Mouse (Mus musculus) heart, postnatal 0 days (tissue): ENCODE measurements around the gene Rapgef5. TPM values are rescaled to one million over a fixed set of nuclear protein-coding genes. Genes with fewer than 3 reads are reported as not detected.
A peak's percentile ranks its signal among the peaks of the same experiment; 100 is the strongest.

Experiments used
- ATAC-seq: fragments of 200-750 bp; cut with Nextera tagmentation; 2 replicates; pipeline ENCODE4 v1.8.0; 2017; ENCODE audit warnings: low read depth, moderate number of reproducible peaks, moderate library complexity; ENCODE audit not compliant: insufficient read depth
- DNase-seq: peaks from one replicate; pipeline ENCODE4 v3.0.0-alpha.2; 2016; ENCODE audit warnings: low spot score
- H3K27ac ChIP-seq: fragments of 300-500 bp; sonication (generic); 2 replicates; pipeline ENCODE4 v1.5.1; 2014; ENCODE audit warnings: low read depth, mild to moderate bottlenecking
- H3K27me3 ChIP-seq: fragments of 300-500 bp; sonication (generic); 2 replicates; pipeline ENCODE4 v1.6.1; 2014; ENCODE audit warnings: low read length, mixed read lengths; ENCODE audit not compliant: control insufficient read depth, insufficient read depth
- H3K36me3 ChIP-seq: fragments of 300-500 bp; sonication (generic); replicated peaks from 2 replicates; pipeline ENCODE4 v1.6.1; 2014; ENCODE audit warnings: low read length, mixed read lengths; ENCODE audit not compliant: control insufficient read depth, insufficient read depth
- H3K4me1 ChIP-seq: fragments of 300-500 bp; sonication (generic); 2 replicates; pipeline ENCODE4 v1.6.1; 2014; ENCODE audit warnings: antibody characterized with exemption; ENCODE audit not compliant: control insufficient read depth, insufficient read depth
- H3K4me2 ChIP-seq: fragments of 300-500 bp; sonication (generic); 2 replicates; pipeline ENCODE4 v1.6.1; 2014; ENCODE audit warnings: low read depth, mild to moderate bottlenecking, low read length, moderate library complexity
- H3K4me3 ChIP-seq: fragments of 300-500 bp; sonication (generic); 2 replicates; pipeline ENCODE4 v1.5.1; 2014; ENCODE audit warnings: low read depth, low read length
- H3K9ac ChIP-seq: fragments of 300-500 bp; sonication (generic); replicated peaks from 2 replicates; pipeline ENCODE4 v1.6.1; 2014; ENCODE audit warnings: low read depth, low read length, mixed read lengths
- H3K9me3 ChIP-seq: fragments of 300-500 bp; sonication (generic); replicated peaks from 2 replicates; pipeline ENCODE4 v1.6.1; 2016; ENCODE audit warnings: low read length; ENCODE audit not compliant: control insufficient read depth
- CTCF ChIP-seq: IDR thresholded peaks from 2 replicates; pipeline ENCODE4 v1.5.1; 2016; ENCODE audit warnings: antibody characterized with exemption, control low read depth, low read depth
- EP300 ChIP-seq: IDR thresholded peaks from 2 replicates; pipeline ENCODE4 v1.6.1; 2016; ENCODE audit warnings: antibody characterized with exemption, low read depth
- WGBS: fragments of 180-500 bp; shearing (Covaris S2); extraction: QIAGEN DNeasy Blood & Tissue Kit; methylation state at CpG from one replicate; pipeline ENCODE4 v1.1.7; 2014; 5-methylcytosine and 5-hydroxymethylcytosine counted together
- polyA plus RNA-seq: library from polyadenylated mRNA; unstranded; fragments of >200 nt; fragmentation: Nextera tagmentation; extraction: Ambion mirVana; gene quantifications from 2 replicates; pipeline ENCODE4 v1.2.1, GENCODE M21; 2015
- total RNA-seq: library from RNA; depleted of rRNA; stranded (reverse); fragments of >200 nt; gene quantifications from 2 replicates; pipeline ENCODE4 v1.2.3, GENCODE M21; 2014; ENCODE audit warnings: low replicate concordance

Gene Rapgef5
- total and polyA plus RNA-seq, 2 experiments from 2014 or later, result 11.1 to 30.8 TPM

DNA sequence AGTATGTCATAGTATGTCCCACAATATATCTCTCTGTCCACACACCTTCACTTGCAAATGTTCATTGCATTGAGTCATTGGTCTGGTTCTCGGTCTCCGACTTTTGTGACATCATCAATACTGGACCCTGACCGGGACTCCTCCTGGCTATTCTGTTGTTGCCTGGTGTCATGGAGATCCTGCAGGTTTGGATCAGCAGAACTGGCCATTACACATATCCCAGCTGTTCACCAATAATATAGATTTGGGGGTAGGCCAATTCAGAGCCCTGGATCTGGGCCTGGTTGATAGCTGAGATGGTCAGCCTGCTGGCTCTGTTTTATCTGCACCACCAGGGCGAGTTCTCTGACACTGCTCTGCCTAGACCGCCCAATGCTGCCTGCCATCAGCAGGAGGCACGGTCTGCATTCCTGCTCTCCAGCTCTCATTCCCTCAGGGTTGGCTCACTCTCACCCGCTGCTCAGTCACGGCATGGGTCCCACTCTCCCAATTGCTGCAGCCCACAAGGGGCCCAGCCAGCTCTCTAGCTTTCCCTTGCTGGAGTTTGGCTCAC lies 137.7 kb downstream of the Rapgef5 start:
- Histone ChIP-seq H3K36me3 (no peaks in the 10 kb centered on the region), H3K4me2 (no peak overlapping the region), H3K9ac (no peak overlapping the region), H3K9me3 (no peaks in the 10 kb centered on the region), H3K4me1 (peaks cover 4% of the 10 kb centered on the region; the same call in 1 of the 2 replicates), H3K27me3 (no peaks in the 10 kb centered on the region), H3K4me3 (no peak overlapping the region), H3K27ac (no peak overlapping the region)
- WGBS, result 55% methylated on average over 8 of the region's 8 CpGs
- TF ChIP-seq EP300 (no peak), CTCF (no peak)
- DNase-seq (no peak), ATAC-seq (peak; percentile 55; the same call in 1 of the 2 replicates)

DNA sequence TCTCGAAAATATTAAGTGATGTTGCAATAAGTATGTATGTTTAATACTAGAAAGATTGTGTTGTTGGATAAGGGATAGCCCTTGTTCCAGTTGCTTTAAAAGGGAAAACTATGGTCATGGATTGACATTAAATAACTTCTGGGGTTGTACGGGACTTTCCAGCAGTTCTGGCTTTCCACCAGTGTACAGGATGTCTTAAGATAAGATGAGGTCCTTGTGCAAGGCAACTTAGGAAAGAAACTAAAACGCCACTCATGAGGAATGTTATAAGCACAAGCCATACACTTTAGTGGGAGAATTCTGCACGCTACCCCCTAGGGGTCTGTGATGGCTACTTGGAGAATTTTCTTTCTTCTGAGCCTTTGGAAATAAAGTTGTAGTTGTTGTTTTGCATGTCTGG lies 140.7 kb downstream of the Rapgef5 start:
- Histone ChIP-seq H3K4me2 (peak overlapping the region; percentile 55), H3K36me3 (no peaks in the 10 kb centered on the region), H3K27me3 (no peaks in the 10 kb centered on the region), H3K27ac (peak overlapping the region; percentile 70), H3K4me3 (no peak overlapping the region), H3K9ac (no peak overlapping the region), H3K4me1 (peaks cover 6% of the 10 kb centered on the region), H3K9me3 (no peaks in the 10 kb centered on the region)
- no peak for TF ChIP-seq CTCF
- TF ChIP-seq EP300, result no peak
- ATAC-seq (0 out of 2 replicates have a peak, but pooled peaks have one; percentile 36), DNase-seq (no peak)
- 44% methylated on average over 4 of the region's 4 CpGs for WGBS

DNA sequence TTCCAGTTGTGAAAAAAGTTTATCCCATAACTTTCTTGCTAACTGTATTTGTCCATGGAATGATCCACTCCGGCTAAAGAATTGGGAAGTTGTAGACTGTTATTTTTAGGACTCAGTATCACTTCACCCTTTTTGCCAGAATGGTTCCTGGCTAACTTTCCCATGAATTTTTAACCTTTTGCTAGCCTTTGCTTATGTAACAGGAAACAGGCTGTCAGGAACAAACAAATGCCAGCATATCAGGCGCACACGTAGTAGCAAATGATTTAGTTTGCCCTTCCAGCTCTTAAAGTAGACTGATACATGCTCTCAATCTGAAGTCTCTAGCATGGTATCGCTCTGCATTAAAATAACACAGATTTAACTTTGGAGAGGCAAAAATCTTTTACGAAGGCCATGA lies 141.5 kb downstream of the Rapgef5 start:
- no peaks in the 10 kb centered on the region for H3K36me3 ChIP-seq
- peaks cover 14% of the 10 kb centered on the region for H3K4me1 ChIP-seq
- H3K27me3 ChIP-seq, result no peaks in the 10 kb centered on the region
- no peak overlapping the region for H3K9ac ChIP-seq
- peak overlapping the region; percentile 55 for H3K4me2 ChIP-seq
- ATAC-seq (0 out of 2 replicates have a peak, but pooled peaks have one; percentile 8), DNase-seq (no peak)
- 29% methylated on average over 5 of the region's 5 CpGs for WGBS
- H3K4me3 ChIP-seq, result peak overlapping the region; percentile 47
- H3K9me3 ChIP-seq, result no peaks in the 10 kb centered on the region
- TF ChIP-seq CTCF (no peak), EP300 (no peak)
- H3K27ac ChIP-seq, result peak overlapping the region; percentile 70

DNA sequence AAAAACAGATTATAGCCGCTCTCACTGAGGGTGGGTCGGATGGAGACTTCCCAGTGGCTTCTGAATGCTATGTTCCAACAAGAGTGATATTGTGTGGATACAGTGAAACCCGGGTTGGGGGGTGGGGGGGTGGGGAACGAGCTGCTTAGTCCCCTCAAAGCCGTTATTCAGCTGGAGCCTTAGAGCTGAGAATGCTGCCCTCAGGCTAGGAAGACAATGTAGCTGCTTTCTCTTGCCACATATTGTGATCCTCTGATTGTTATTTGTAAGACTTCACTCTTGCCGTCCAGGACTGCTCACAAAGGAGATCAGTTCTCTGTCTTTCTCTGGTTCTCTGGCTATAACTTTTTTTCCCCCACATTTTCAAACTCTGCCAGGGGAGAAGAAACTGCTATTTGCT lies 142.5 kb downstream of the Rapgef5 start:
- TF ChIP-seq EP300 (no peak), CTCF (no peak)
- no peaks in the 10 kb centered on the region for H3K27me3 ChIP-seq
- H3K9me3 ChIP-seq, result no peaks in the 10 kb centered on the region
- peaks cover 19% of the 10 kb centered on the region for H3K4me1 ChIP-seq
- no peaks in the 10 kb centered on the region for H3K36me3 ChIP-seq
- H3K9ac ChIP-seq, result peak overlapping the region; percentile 62
- DNase-seq, result no peak
- H3K27ac ChIP-seq, result peak overlapping the region; percentile 70
- peak overlapping the region; percentile 47 for H3K4me3 ChIP-seq
- no peak for ATAC-seq
- WGBS, result 43% methylated on average over 6 of the region's 6 CpGs
- H3K4me2 ChIP-seq, result peak overlapping the region; percentile 55

DNA sequence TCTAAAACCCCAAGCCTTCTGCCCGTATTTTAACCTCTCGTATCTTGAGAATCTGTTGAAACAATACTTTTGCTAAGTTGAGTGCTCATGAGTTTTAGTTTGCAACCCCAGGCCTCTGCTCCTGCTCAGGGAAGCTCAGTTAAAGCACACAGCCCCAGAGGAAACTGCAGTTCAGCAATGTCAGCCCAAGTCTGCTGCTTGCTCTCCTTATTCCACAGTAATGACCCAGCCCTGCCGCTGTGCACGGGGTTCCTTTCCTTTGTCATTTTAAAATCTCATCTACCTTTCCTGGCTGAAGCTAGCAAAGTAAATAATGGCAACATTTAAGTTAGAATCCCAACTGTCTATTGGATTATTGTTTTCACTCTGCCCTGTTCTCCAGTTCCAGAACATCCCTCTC lies 144.1 kb downstream of the Rapgef5 start:
- H3K36me3 ChIP-seq, result no peaks in the 10 kb centered on the region
- DNase-seq, result no peak
- TF ChIP-seq CTCF (no peak), EP300 (no peak)
- peak overlapping the region; percentile 55 for H3K4me2 ChIP-seq
- no peaks in the 10 kb centered on the region for H3K9me3 ChIP-seq
- ATAC-seq, result no peak
- H3K4me3 ChIP-seq, result peak overlapping the region; percentile 47
- 20% methylated on average over 4 of the region's 4 CpGs for WGBS
- peaks cover 22% of the 10 kb centered on the region for H3K4me1 ChIP-seq
- no peaks in the 10 kb centered on the region for H3K27me3 ChIP-seq
- peak overlapping the region; percentile 70 for H3K27ac ChIP-seq
- H3K9ac ChIP-seq, result peak overlapping the region; percentile 30

DNA sequence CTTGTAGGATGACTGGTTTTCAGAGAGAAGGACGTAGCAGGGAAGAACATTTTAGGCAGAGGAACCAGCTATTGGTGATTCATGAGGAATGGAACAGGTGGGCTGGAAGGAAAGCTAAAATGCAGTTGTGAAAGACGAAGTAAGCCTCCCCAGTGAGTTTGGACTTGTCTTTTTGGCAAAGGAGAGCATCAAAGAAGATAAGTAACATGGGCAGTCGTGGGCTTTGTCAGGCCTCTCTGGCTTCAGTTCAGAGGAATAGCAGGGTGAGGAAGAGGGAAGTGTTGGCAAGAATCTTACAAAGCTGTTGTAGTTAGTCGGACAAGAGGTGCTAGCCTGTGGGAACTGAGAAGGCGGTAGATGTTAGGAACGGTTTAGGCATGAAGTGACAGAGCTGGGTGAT lies 145.6 kb downstream of the Rapgef5 start:
- 22% methylated on average over 6 of the region's 6 CpGs for WGBS
- no peak for DNase-seq

More for the DNA sequence above, 145.6 kb downstream of the Rapgef5 start:
- TF ChIP-seq CTCF (no peak), EP300 (no peak)
- Histone ChIP-seq H3K4me3 (0 out of 2 replicates have a peak overlapping the region, but pooled peaks have one; percentile 0), H3K4me1 (peaks cover 22% of the 10 kb centered on the region), H3K27me3 (no peaks in the 10 kb centered on the region), H3K36me3 (no peaks in the 10 kb centered on the region), H3K9ac (no peak overlapping the region), H3K9me3 (no peaks in the 10 kb centered on the region), H3K4me2 (peak overlapping the region; percentile 43), H3K27ac (peak overlapping the region; percentile 78)
- no peak for ATAC-seq
